Mouse (Mus musculus) intestine, embryonic 14.5 days (tissue): ENCODE data around the gene Rin1. TPM values are rescaled to one million over a fixed set of nuclear protein-coding genes. Genes with fewer than 3 reads are reported as not detected.
A peak's percentile ranks its signal among the peaks of the same experiment; 100 is the strongest.

Source experiments
- ATAC-seq: fragments of 200-750 bp; cut with Nextera tagmentation; replicated peaks from 2 replicates; pipeline ENCODE4 v1.8.0; 2017; ENCODE audit warnings: low read depth, moderate number of reproducible peaks, moderate TSS enrichment, moderate library complexity; ENCODE audit not compliant: low FRiP score, low TSS enrichment
- DNase-seq: peaks from one replicate; pipeline ENCODE4 v3.0.0-alpha.2; 2018; ENCODE audit warnings: low spot score
- H3K27ac ChIP-seq: fragments of 300-500 bp; sonication (generic); 2 replicates; pipeline ENCODE4 v1.5.1; 2014; ENCODE audit warnings: low read depth, mild to moderate bottlenecking, control low read depth
- H3K27me3 ChIP-seq: fragments of 300-500 bp; sonication (generic); replicated peaks from 2 replicates; pipeline ENCODE4 v1.6.1; 2014; ENCODE audit warnings: low read length, control low read depth; ENCODE audit not compliant: control insufficient read depth, insufficient read depth
- H3K36me3 ChIP-seq: fragments of 300-500 bp; sonication (generic); 2 replicates; pipeline ENCODE4 v1.6.1; 2014; ENCODE audit warnings: low read length, control low read depth; ENCODE audit not compliant: control insufficient read depth, insufficient read depth
- H3K4me1 ChIP-seq: fragments of 300-500 bp; sonication (generic); replicated peaks from 2 replicates; pipeline ENCODE4 v1.6.1; 2014; ENCODE audit warnings: low read length, control low read depth, mixed read lengths; ENCODE audit not compliant: control insufficient read depth, insufficient read depth
- H3K4me2 ChIP-seq: fragments of 300-500 bp; sonication (generic); 2 replicates; pipeline ENCODE4 v1.6.1; 2014; ENCODE audit warnings: low read length
- H3K4me3 ChIP-seq: fragments of 300-500 bp; sonication (generic); 2 replicates; pipeline ENCODE4 v1.5.1; 2014; ENCODE audit warnings: low read depth, low read length, control low read depth, mixed read lengths
- H3K9ac ChIP-seq: fragments of 300-500 bp; sonication (generic); 2 replicates; pipeline ENCODE4 v1.6.1; 2014; ENCODE audit warnings: mild to moderate bottlenecking, low read length
- H3K9me3 ChIP-seq: fragments of 300-500 bp; sonication (generic); 2 replicates; pipeline ENCODE4 v1.6.1; 2016; ENCODE audit warnings: low read length, control low read depth; ENCODE audit not compliant: control insufficient read depth
- WGBS: fragments of 180-500 bp; shearing (Covaris S2); extraction: QIAGEN DNeasy Blood & Tissue Kit; methylation state at CpG from one replicate; pipeline ENCODE4 v1.1.7; 2014; 5-methylcytosine and 5-hydroxymethylcytosine counted together
- polyA plus RNA-seq: library from polyadenylated mRNA; unstranded; fragments of >200 nt; fragmentation: Nextera tagmentation; extraction: Ambion mirVana; gene quantifications from 2 replicates; pipeline ENCODE4 v1.2.1, GENCODE M21; 2014

Gene Rin1
- polyA plus RNA-seq, 1 experiment from 2014 or later, result 2.6 TPM

DNA sequence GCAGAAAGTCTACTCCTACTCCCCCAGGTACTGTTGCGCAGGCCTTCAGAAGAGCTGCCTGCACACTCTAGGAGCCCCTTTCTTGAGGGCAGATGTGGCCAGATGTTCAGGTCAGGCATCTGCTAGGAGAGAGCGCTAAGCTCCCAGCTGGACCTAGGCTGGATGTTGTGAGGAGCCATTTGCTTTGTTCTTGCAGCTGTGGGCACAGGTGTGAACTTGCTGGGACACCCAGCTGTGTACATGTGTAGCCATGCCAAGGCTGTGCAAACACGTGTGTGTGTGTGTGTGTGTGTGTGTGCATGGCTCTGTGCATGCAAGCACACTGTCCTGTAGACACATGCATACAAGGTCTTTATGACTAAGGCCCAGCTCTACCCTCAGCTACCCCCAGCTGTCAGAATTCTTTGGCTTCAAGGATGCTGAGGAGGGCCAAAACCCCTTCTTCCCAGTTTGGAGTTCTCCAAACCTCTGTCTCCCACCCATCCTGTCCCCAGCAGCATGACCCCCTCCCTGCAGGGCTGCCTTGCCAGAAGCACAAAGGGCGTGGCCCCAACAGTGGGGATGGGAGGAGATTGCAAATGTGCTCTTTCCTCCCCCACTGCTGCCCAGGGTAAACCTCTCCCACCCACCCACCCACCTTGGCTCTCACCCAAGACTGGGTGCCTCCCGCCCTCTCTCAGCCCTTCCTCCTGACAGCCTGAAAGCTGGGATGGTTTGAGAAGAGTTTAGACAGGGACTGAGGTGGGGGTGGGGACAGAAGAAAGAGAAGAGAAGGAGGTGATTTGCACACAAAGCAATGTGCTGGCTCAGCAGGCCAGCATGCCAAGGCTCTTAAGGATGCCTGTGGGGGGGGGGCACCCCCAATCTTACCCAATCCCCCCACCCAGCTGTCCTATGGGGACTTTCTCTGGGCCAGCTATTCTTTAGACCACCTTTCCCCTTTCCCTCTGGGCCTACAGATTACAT, 10.4 kb downstream of the Rin1 start:
- H3K9me3 ChIP-seq, result no peaks in the 10 kb centered on the region
- H3K4me2 ChIP-seq, result no peak overlapping the region
- H3K27me3 ChIP-seq, result no peaks in the 10 kb centered on the region
- H3K36me3 ChIP-seq, result no peaks in the 10 kb centered on the region
- no peak for DNase-seq
- H3K4me3 ChIP-seq, result no peak overlapping the region
- peaks cover 52% of the 10 kb centered on the region for H3K4me1 ChIP-seq
- ATAC-seq, result no peak
- WGBS, result 27% methylated on average over 5 of the region's 5 CpGs
- H3K9ac ChIP-seq, result no peak overlapping the region; the same call in 1 of the 2 replicates
- peak overlapping the region; percentile 64; the same call in 1 of the 2 replicates for H3K27ac ChIP-seq

DNA sequence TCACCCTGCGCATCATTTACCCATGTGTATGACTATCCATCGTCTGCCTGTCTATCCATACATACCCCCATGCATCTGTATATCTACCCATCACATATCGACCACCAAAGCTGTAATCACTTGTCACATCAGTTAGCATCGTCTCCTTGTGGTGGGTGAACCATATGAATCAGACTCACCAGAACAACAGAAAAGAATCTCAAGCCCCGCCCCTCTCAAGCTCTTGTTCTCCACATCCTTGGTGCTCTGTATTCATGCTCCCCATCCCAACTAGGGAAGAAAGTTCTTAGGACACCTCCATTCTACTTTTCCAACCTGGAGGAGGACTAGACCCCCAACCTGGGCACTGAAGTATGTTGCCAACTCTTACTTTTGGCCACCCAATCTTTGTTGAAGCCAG, 11.8 kb downstream of the Rin1 start:
- ATAC-seq (no peak), DNase-seq (no peak)
- no peaks in the 10 kb centered on the region for H3K27me3 ChIP-seq
- 74% methylated on average over 5 of the region's 5 CpGs for WGBS
- H3K4me2 ChIP-seq, result no peak overlapping the region
- H3K4me3 ChIP-seq, result no peak overlapping the region
- no peak overlapping the region for H3K9ac ChIP-seq
- H3K27ac ChIP-seq, result no peak overlapping the region
- H3K4me1 ChIP-seq, result peaks cover 53% of the 10 kb centered on the region
- no peaks in the 10 kb centered on the region for H3K9me3 ChIP-seq
- H3K36me3 ChIP-seq, result no peaks in the 10 kb centered on the region

DNA sequence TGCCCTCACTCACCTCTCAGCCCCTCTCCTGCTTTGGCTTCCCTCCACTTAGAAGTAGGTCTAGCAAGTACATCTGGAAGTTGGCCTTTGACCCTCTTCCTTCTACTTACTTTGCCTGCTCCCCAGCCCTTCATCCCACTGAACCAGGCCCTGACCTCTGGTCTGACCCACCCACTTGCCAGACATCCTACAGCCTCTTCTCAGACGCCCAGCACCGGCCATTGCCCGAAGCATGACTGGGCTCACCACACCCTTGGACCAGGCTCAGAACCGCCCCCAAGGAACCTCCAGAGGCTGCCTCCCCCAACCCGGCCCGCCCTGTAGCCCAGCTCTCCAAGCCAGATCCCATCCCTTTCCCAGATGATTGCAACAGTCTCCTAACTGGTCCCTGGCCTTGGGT, 12.2 kb downstream of the Rin1 start:
- ATAC-seq (no peak), DNase-seq (no peak)
- Histone ChIP-seq H3K4me1 (peaks cover 57% of the 10 kb centered on the region), H3K4me3 (no peak overlapping the region), H3K9ac (no peak overlapping the region), H3K9me3 (no peaks in the 10 kb centered on the region), H3K36me3 (no peaks in the 10 kb centered on the region), H3K27me3 (no peaks in the 10 kb centered on the region), H3K4me2 (no peak overlapping the region), H3K27ac (no peak overlapping the region)
- 49% methylated on average over 6 of the region's 6 CpGs for WGBS

DNA sequence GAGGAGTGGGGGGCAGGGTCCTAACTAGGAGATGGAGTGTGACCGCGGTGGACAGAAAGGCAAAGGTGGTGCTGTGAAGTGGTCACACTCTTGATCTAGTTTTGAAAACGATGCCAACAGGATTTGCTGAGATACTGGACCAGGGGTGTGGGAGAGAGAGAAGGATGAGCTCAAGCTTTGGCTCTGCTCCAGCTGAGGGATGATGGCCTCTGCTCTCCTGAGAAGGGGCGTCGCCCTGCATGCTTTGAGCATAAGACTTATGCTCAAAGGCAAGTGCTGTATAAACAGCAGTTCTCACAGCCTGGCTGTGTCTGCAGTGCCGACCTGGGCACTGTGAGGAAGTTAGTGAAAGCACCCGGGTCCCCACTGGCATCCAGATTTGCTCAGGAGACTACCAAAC, 14.8 kb downstream of the Rin1 start:
- WGBS, result 32% methylated on average over 7 of the region's 7 CpGs
- Histone ChIP-seq H3K27ac (peak overlapping the region; percentile 43; the same call in 1 of the 2 replicates), H3K9me3 (no peaks in the 10 kb centered on the region), H3K27me3 (no peaks in the 10 kb centered on the region; the same call in 1 of the 2 replicates), H3K4me3 (no peak overlapping the region), H3K36me3 (no peaks in the 10 kb centered on the region), H3K4me1 (peaks cover 52% of the 10 kb centered on the region), H3K9ac (no peak overlapping the region), H3K4me2 (no peak overlapping the region)
- ATAC-seq (no peak), DNase-seq (peak; percentile 62)

DNA sequence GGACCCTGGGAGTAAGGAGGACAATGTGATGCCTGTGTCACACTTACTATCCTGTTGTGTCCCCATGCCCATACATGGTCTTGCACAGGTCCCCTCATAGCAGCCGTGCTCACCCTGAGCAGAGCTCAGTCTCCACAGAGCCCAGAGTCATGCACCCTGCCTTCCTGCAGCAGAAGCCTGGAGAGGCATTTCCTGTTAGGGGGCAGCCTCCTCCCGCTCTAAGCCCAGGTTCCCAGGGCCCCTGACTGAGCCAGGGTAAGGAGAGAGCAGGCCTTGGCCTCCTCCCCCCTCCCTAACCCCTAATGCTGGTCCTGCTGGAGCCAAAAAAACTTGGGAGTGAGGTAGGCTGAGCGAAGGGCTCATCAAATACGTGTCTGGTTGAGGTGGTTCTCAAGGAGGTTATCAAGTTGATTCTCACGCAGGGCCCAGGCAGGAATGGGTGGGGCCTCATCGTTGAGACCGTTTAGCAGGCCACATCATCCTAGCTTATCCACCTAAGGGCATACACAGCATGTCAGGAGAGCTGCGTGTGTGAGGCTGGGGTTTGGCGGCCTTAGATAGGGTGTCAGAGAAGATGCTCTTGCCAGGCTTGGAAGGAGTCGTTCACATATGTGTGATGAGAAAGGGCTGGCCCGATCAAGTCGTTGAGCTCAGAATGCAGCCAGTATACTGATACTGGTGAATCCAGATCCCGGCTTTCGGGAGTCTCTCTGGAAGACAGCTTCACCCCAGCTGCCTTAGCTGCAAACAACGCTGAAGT, 16.9 kb downstream of the Rin1 start:
- peak overlapping the region; percentile 92 for H3K27ac ChIP-seq
- DNase-seq, result peak; percentile 79
- peaks cover 44% of the 10 kb centered on the region for H3K4me1 ChIP-seq
- no peaks in the 10 kb centered on the region for H3K9me3 ChIP-seq
- no peaks in the 10 kb centered on the region for H3K36me3 ChIP-seq
- H3K27me3 ChIP-seq, result no peaks in the 10 kb centered on the region; the same call in 1 of the 2 replicates
- WGBS, result 6% methylated on average over 15 of the region's 15 CpGs
- H3K9ac ChIP-seq, result 0 out of 2 replicates have a peak overlapping the region, but pooled peaks have one; percentile 22
- ATAC-seq, result 0 out of 2 replicates have a peak, but pooled peaks have one; percentile 0
- peak overlapping the region; percentile 77 for H3K4me2 ChIP-seq
- H3K4me3 ChIP-seq, result peak overlapping the region; percentile 52

DNA sequence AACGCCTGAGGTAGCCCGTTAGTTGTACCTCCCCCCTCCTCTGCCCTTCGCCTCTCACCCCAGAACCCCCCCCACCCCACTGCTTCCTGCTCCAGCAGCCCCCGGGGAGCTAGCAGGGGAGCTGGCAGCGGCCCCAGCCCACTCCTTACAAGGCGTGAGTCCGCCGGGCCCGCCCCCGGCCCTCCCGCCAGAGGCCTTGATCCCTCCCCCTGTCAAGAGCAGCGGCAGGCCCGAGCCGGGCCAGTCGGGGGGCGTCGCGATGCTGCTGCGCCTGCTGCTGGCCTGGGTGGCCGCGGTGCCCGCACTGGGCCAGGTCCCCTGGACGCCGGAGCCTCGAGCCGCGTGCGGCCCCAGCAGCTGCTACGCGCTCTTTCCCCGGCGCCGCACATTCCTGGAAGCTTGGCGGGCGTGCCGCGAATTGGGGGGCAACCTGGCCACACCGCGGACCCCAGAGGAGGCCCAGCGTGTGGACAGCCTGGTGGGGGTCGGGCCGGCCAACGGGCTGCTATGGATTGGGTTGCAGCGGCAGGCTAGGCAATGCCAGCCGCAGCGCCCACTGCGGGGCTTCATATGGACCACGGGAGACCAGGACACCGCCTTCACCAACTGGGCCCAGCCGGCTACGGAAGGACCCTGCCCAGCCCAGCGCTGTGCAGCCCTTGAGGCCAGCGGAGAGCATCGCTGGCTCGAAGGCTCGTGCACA, 17.7 kb downstream of the Rin1 start, which contains the start of gene Cd248:
Gene Cd248 (plus strand): TSS at position 212 of the 703 bp plus-strand sequence.
- Histone ChIP-seq H3K4me3 (peak within 1 kb of the TSS; percentile 52), H3K36me3 (no peaks in the 10 kb centered on the region), H3K9ac (peak within 1 kb of the TSS; percentile 58), H3K27ac (peak within 1 kb of the TSS; percentile 92), H3K9me3 (no peaks in the 10 kb centered on the region), H3K4me2 (peak within 1 kb of the TSS; percentile 77), H3K4me1 (peaks cover 44% of the 10 kb centered on the region), H3K27me3 (no peaks in the 10 kb centered on the region; the same call in 1 of the 2 replicates)
- 1% methylated on average over 35 of the region's 56 CpGs for WGBS
- ATAC-seq (peak; percentile 29), DNase-seq (peak; percentile 83)

DNA sequence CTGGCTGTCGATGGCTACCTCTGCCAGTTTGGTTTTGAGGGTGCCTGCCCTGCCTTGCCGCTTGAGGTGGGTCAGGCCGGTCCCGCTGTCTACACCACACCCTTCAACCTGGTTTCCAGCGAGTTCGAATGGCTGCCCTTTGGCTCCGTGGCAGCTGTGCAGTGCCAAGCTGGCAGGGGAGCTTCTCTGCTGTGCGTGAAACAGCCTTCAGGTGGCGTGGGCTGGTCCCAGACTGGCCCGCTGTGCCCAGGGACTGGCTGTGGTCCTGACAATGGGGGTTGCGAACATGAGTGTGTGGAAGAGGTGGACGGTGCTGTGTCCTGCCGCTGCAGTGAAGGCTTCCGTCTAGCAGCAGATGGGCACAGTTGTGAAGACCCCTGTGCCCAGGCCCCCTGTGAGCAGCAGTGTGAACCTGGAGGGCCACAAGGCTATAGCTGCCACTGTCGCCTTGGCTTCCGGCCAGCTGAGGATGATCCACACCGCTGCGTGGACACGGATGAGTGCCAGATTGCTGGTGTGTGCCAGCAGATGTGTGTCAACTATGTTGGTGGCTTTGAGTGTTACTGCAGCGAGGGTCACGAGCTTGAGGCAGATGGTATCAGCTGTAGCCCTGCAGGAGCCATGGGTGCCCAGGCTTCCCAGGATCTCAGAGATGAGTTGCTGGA, 18.4 kb downstream of the Rin1 start:
- Histone ChIP-seq H3K27ac (peak overlapping the region; percentile 92; the same call in 1 of the 2 replicates), H3K4me3 (peak overlapping the region; percentile 52), H3K36me3 (no peaks in the 10 kb centered on the region), H3K9ac (peak overlapping the region; percentile 58), H3K9me3 (no peaks in the 10 kb centered on the region), H3K4me1 (peaks cover 44% of the 10 kb centered on the region), H3K4me2 (peak overlapping the region; percentile 77), H3K27me3 (no peaks in the 10 kb centered on the region; the same call in 1 of the 2 replicates)
- 30% methylated on average over 21 of the region's 21 CpGs for WGBS
- no peak for ATAC-seq
- no peak for DNase-seq
